Mouse (Mus musculus): Measurements from ENCODE around the gene Adgrl3. TPM values are rescaled to one million over a fixed set of nuclear protein-coding genes. Genes with fewer than 3 reads are reported as not detected.

Gene Adgrl3
- polyA plus RNA-seq, 1 experiment: 17.1 TPM

GRCm38 (mm10) chr5:81327392-81327791, 307.5 kb downstream of the Adgrl3 start:
- Histone ChIP-seq H3K27ac (ENCODE audit: control insufficient read depth, insufficient read depth, low read depth, low read length) (no peak overlapping the region), H3K4me3 (ENCODE audit: control insufficient read depth, low read depth, low read length) (no peak overlapping the region), H3K27me3 (ENCODE audit: control insufficient read depth, insufficient read depth, low read length) (no peaks in the 10 kb centered on the region), H3K36me3 (ENCODE audit: control insufficient read depth, insufficient read depth, low read length) (no peaks in the 10 kb centered on the region), H3K4me1 (ENCODE audit: control insufficient read depth, insufficient read depth, low read length) (peaks cover 3% of the 10 kb centered on the region; the same call in 1 of the 2 replicates)
- TF ChIP-seq CTCF (IDR thresholded peaks at IDR 0.05; ENCODE audit: control insufficient read depth, insufficient read depth, insufficient replicate concordance, low read depth, low read length) (no peak), POLR2A (IDR thresholded peaks at IDR 0.05; ENCODE audit: control insufficient read depth, low read depth, low read length) (no peak)

GRCm38 (mm10) chr5:81329571-81329971, 309.6 kb downstream of the Adgrl3 start:
- no peaks in the 10 kb centered on the region for H3K36me3 ChIP-seq (ENCODE audit: control insufficient read depth, insufficient read depth, low read length)
- TF ChIP-seq CTCF (IDR thresholded peaks at IDR 0.05; ENCODE audit: control insufficient read depth, insufficient read depth, insufficient replicate concordance, low read depth, low read length) (no peak), POLR2A (IDR thresholded peaks at IDR 0.05; ENCODE audit: control insufficient read depth, low read depth, low read length) (peak; percentile 49; the same call in 1 of the 2 replicates)
- no peak overlapping the region for H3K27ac ChIP-seq (ENCODE audit: control insufficient read depth, insufficient read depth, low read depth, low read length)
- H3K27me3 ChIP-seq (ENCODE audit: control insufficient read depth, insufficient read depth, low read length): no peaks in the 10 kb centered on the region
- H3K4me1 ChIP-seq (ENCODE audit: control insufficient read depth, insufficient read depth, low read length): peaks cover 3% of the 10 kb centered on the region; the same call in 1 of the 2 replicates
- peak overlapping the region; percentile 84 for H3K4me3 ChIP-seq (ENCODE audit: control insufficient read depth, low read depth, low read length)

- Histone ChIP-seq H3K4me3 (ENCODE audit: control insufficient read depth, low read depth, low read length) (no peak overlapping the region), H3K4me1 (ENCODE audit: control insufficient read depth, insufficient read depth, low read length) (peaks cover 2% of the 10 kb centered on the region), H3K36me3 (ENCODE audit: control insufficient read depth, insufficient read depth, low read length) (no peaks in the 10 kb centered on the region), H3K27me3 (ENCODE audit: control insufficient read depth, insufficient read depth, low read length) (no peaks in the 10 kb centered on the region), H3K27ac (ENCODE audit: control insufficient read depth, insufficient read depth, low read depth, low read length) (no peak overlapping the region)
- TF ChIP-seq CTCF (IDR thresholded peaks at IDR 0.05; ENCODE audit: control insufficient read depth, insufficient read depth, insufficient replicate concordance, low read depth, low read length): no peak
- no peak for TF ChIP-seq POLR2A (IDR thresholded peaks at IDR 0.05; ENCODE audit: control insufficient read depth, low read depth, low read length)
Observed at GRCm38 (mm10) chr5:81344330-81344729, 324.4 kb downstream of the Adgrl3 start.

- H3K27me3 ChIP-seq (ENCODE audit: control insufficient read depth, insufficient read depth, low read length): no peaks in the 10 kb centered on the region
- no peak for TF ChIP-seq CTCF (IDR thresholded peaks at IDR 0.05; ENCODE audit: control insufficient read depth, insufficient read depth, insufficient replicate concordance, low read depth, low read length)
- TF ChIP-seq POLR2A (IDR thresholded peaks at IDR 0.05; ENCODE audit: control insufficient read depth, low read depth, low read length): no peak
- no peak overlapping the region for H3K27ac ChIP-seq (ENCODE audit: control insufficient read depth, insufficient read depth, low read depth, low read length)
- peaks cover 2% of the 10 kb centered on the region for H3K4me1 ChIP-seq (ENCODE audit: control insufficient read depth, insufficient read depth, low read length)
- H3K4me3 ChIP-seq (ENCODE audit: control insufficient read depth, low read depth, low read length): no peak overlapping the region
- no peaks in the 10 kb centered on the region for H3K36me3 ChIP-seq (ENCODE audit: control insufficient read depth, insufficient read depth, low read length)
Observed at GRCm38 (mm10) chr5:81345096-81345435, 325.1 kb downstream of the Adgrl3 start.

GRCm38 (mm10) chr5:81345436-81346131, 325.6 kb downstream of the Adgrl3 start:
- no peaks in the 10 kb centered on the region for H3K36me3 ChIP-seq (ENCODE audit: control insufficient read depth, insufficient read depth, low read length)
- H3K27me3 ChIP-seq (ENCODE audit: control insufficient read depth, insufficient read depth, low read length): no peaks in the 10 kb centered on the region
- no peak overlapping the region for H3K4me3 ChIP-seq (ENCODE audit: control insufficient read depth, low read depth, low read length)
- no peak overlapping the region for H3K27ac ChIP-seq (ENCODE audit: control insufficient read depth, insufficient read depth, low read depth, low read length)
- H3K4me1 ChIP-seq (ENCODE audit: control insufficient read depth, insufficient read depth, low read length): peaks cover 2% of the 10 kb centered on the region
- TF ChIP-seq POLR2A (IDR thresholded peaks at IDR 0.05; ENCODE audit: control insufficient read depth, low read depth, low read length) (no peak), CTCF (IDR thresholded peaks at IDR 0.05; ENCODE audit: control insufficient read depth, insufficient read depth, insufficient replicate concordance, low read depth, low read length) (no peak)

- no peak overlapping the region for H3K27ac ChIP-seq (ENCODE audit: control insufficient read depth, insufficient read depth, low read depth, low read length)
- H3K4me1 ChIP-seq (ENCODE audit: control insufficient read depth, insufficient read depth, low read length): peaks cover 2% of the 10 kb centered on the region
- H3K4me3 ChIP-seq (ENCODE audit: control insufficient read depth, low read depth, low read length): no peak overlapping the region
- H3K36me3 ChIP-seq (ENCODE audit: control insufficient read depth, insufficient read depth, low read length): no peaks in the 10 kb centered on the region
- TF ChIP-seq CTCF (IDR thresholded peaks at IDR 0.05; ENCODE audit: control insufficient read depth, insufficient read depth, insufficient replicate concordance, low read depth, low read length): no peak
- TF ChIP-seq POLR2A (IDR thresholded peaks at IDR 0.05; ENCODE audit: control insufficient read depth, low read depth, low read length): no peak
- no peaks in the 10 kb centered on the region for H3K27me3 ChIP-seq (ENCODE audit: control insufficient read depth, insufficient read depth, low read length)
Observed at GRCm38 (mm10) chr5:81347571-81347970, 327.6 kb downstream of the Adgrl3 start.

- no peak for TF ChIP-seq CTCF (IDR thresholded peaks at IDR 0.05; ENCODE audit: control insufficient read depth, insufficient read depth, insufficient replicate concordance, low read depth, low read length)
- TF ChIP-seq POLR2A (IDR thresholded peaks at IDR 0.05; ENCODE audit: control insufficient read depth, low read depth, low read length): no peak
- Histone ChIP-seq H3K36me3 (ENCODE audit: control insufficient read depth, insufficient read depth, low read length) (no peaks in the 10 kb centered on the region), H3K4me1 (ENCODE audit: control insufficient read depth, insufficient read depth, low read length) (no peaks in the 10 kb centered on the region), H3K27me3 (ENCODE audit: control insufficient read depth, insufficient read depth, low read length) (no peaks in the 10 kb centered on the region), H3K27ac (ENCODE audit: control insufficient read depth, insufficient read depth, low read depth, low read length) (no peak overlapping the region), H3K4me3 (ENCODE audit: control insufficient read depth, low read depth, low read length) (no peak overlapping the region)
Observed at GRCm38 (mm10) chr5:81359560-81359959, 339.6 kb downstream of the Adgrl3 start.
